11 mouse cellular contexts compared by ENCODE assay signal in the genomic region with DNA sequence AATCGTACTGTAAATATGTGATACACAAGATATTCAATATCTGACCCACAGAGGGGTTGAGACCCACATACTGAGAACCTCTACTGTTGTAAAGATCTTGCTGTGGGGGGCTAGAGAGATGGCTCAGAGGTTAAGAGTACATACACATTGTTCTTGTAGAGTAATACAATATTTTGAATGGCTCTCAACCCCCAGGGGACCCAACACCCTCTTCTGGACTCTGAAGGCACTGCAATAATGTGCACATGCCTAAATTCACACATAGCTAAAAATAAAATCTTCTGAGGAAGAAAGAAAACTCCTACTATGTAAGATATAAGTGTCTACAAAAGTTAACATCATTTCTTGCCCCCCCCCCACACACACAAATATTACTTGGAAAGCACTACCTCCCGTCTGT. TPM values are rescaled to one million over a fixed set of nuclear protein-coding genes. Genes with fewer than 3 reads are reported as not detected.
DNase-seq lines count a peak whose midpoint lies in the region; ATAC-seq and TF ChIP-seq lines count a peak whose summit lies in the region.
"Had no signal": no experiment of that assay in that cellular context is flagged by ENCODE, and none has a peak within 500 bp of the region (broad histone marks: within the 10 kb centered on the region; RNA-seq: fewer than 3 reads in every experiment).

No protein-coding gene starts in this region.

- no peak for ATAC-seq in hindbrain, embryonic 11.5 days (ENCODE audit: low FRiP score)
- ATAC-seq in midbrain, embryonic 14.5 days (ENCODE audit: low FRiP score, low TSS enrichment) = no peak
- no peak for ATAC-seq in stomach, postnatal 0 days (ENCODE audit: low FRiP score, low TSS enrichment)
- ATAC-seq: forebrain, embryonic 16.5 days had no signal

- no peak overlapping the region for H3K4me2 ChIP-seq in hindbrain, embryonic 11.5 days (replicated peaks; ENCODE audit: low read depth, low read length)
- H3K4me2 ChIP-seq in midbrain, embryonic 14.5 days (ENCODE audit: low read length) = no peak overlapping the region
- no peak overlapping the region for H3K4me2 ChIP-seq in stomach, postnatal 0 days (replicated peaks; ENCODE audit: low read depth)

- H3K4me3 ChIP-seq in hindbrain, embryonic 11.5 days (ENCODE audit: low read depth, low read length) = no peak overlapping the region
- no peak overlapping the region for H3K4me3 ChIP-seq in hindbrain, embryonic 10.5 days
- H3K4me3 ChIP-seq in midbrain, embryonic 14.5 days (replicated peaks; ENCODE audit: low read depth, low read length) = no peak overlapping the region
- H3K4me3 ChIP-seq in midbrain, embryonic 10.5 days = no peak overlapping the region
- no peak overlapping the region for H3K4me3 ChIP-seq in stomach, postnatal 0 days (ENCODE audit: low read depth, low read length)

- no peaks in the 10 kb centered on the region for H3K27me3 ChIP-seq in hindbrain, embryonic 11.5 days (ENCODE audit: control insufficient read depth, insufficient read depth, low read length)
- H3K27me3 ChIP-seq in hindbrain, embryonic 10.5 days (ENCODE audit: insufficient read depth, poor library complexity, severe bottlenecking) = no peaks in the 10 kb centered on the region
- no peaks in the 10 kb centered on the region for H3K27me3 ChIP-seq in midbrain, embryonic 14.5 days (ENCODE audit: control insufficient read depth, insufficient read depth, low read length)
- no peaks in the 10 kb centered on the region for H3K27me3 ChIP-seq in midbrain, embryonic 10.5 days (ENCODE audit: low read depth, poor library complexity, severe bottlenecking)
- no peaks in the 10 kb centered on the region for H3K27me3 ChIP-seq in stomach, postnatal 0 days (ENCODE audit: control insufficient read depth, insufficient read depth, low read length)

- H3K4me1 ChIP-seq in hindbrain, embryonic 11.5 days (replicated peaks; ENCODE audit: control insufficient read depth, insufficient read depth, low read length) = 0 out of 2 replicates have a peak, but pooled peaks cover 3% of the 10 kb centered on the region
- H3K4me1 ChIP-seq in hindbrain, embryonic 10.5 days (replicated peaks) = peaks cover 11% of the 10 kb centered on the region
- no peaks in the 10 kb centered on the region for H3K4me1 ChIP-seq in midbrain, embryonic 14.5 days (ENCODE audit: control insufficient read depth, insufficient read depth, low read length)
- peaks cover 9% of the 10 kb centered on the region for H3K4me1 ChIP-seq in midbrain, embryonic 10.5 days
- H3K4me1 ChIP-seq in stomach, postnatal 0 days (replicated peaks; ENCODE audit: control insufficient read depth, insufficient read depth) = no peaks in the 10 kb centered on the region

- DNase-seq in hindbrain, embryonic 11.5 days (ENCODE audit: low spot score) = peak; percentile 23
- DNase-seq in hindbrain, embryonic 10.5 days (ENCODE audit: low spot score) = no peak
- DNase-seq in midbrain, embryonic 14.5 days = peak; percentile 42
- DNase-seq in midbrain, embryonic 10.5 days (ENCODE audit: low spot score) = no peak
- DNase-seq in adipocyte (ENCODE audit: low spot score) = peak; percentile 30
- no peak for DNase-seq in stomach, postnatal 0 days (ENCODE audit: low spot score)
- DNase-seq in urinary bladder, postnatal 25 days (ENCODE audit: low spot score) = no peak
- DNase-seq in ovary, adult 18-20 months (ENCODE audit: low spot score) = no peak
- DNase-seq: cerebellum, adult 9-11 months; right cerebral cortex, postnatal 14 days had no signal

- no peak overlapping the region for H3K9ac ChIP-seq in hindbrain, embryonic 11.5 days (ENCODE audit: low read depth, low read length)
- H3K9ac ChIP-seq in midbrain, embryonic 14.5 days (replicated peaks; ENCODE audit: low read length) = no peak overlapping the region
- no peak overlapping the region for H3K9ac ChIP-seq in stomach, postnatal 0 days (ENCODE audit: low read length)

- 77% methylated on average over 2 of the region's 2 CpGs for WGBS in hindbrain, embryonic 11.5 days
- WGBS in hindbrain, embryonic 10.5 days = 79% methylated on average over 2 of the region's 2 CpGs
- WGBS in midbrain, embryonic 14.5 days = 80% methylated on average over 2 of the region's 2 CpGs
- 83% methylated on average over 2 of the region's 2 CpGs for WGBS in midbrain, embryonic 10.5 days
- 77% methylated on average over 2 of the region's 2 CpGs for WGBS in stomach, postnatal 0 days

- H3K27ac ChIP-seq in hindbrain, embryonic 11.5 days (ENCODE audit: low read depth, low read length) = no peak overlapping the region
- H3K27ac ChIP-seq in hindbrain, embryonic 10.5 days = no peak overlapping the region
- H3K27ac ChIP-seq in midbrain, embryonic 14.5 days (replicated peaks; ENCODE audit: low read depth, low read length) = no peak overlapping the region
- H3K27ac ChIP-seq in midbrain, embryonic 10.5 days (replicated peaks) = no peak overlapping the region
- no peak overlapping the region for H3K27ac ChIP-seq in stomach, postnatal 0 days (replicated peaks)

- no peaks in the 10 kb centered on the region for H3K36me3 ChIP-seq in hindbrain, embryonic 11.5 days (ENCODE audit: control insufficient read depth, insufficient read depth, low read length)
- no peaks in the 10 kb centered on the region for H3K36me3 ChIP-seq in hindbrain, embryonic 10.5 days
- H3K36me3 ChIP-seq in midbrain, embryonic 14.5 days (ENCODE audit: control insufficient read depth, insufficient read depth, low read length) = no peaks in the 10 kb centered on the region
- no peaks in the 10 kb centered on the region for H3K36me3 ChIP-seq in midbrain, embryonic 10.5 days
- H3K36me3 ChIP-seq in stomach, postnatal 0 days (ENCODE audit: control insufficient read depth, insufficient read depth, low read length) = no peaks in the 10 kb centered on the region

- H3K9me3 ChIP-seq in hindbrain, embryonic 11.5 days (ENCODE audit: control insufficient read depth, low read length) = no peaks in the 10 kb centered on the region
- H3K9me3 ChIP-seq in hindbrain, embryonic 10.5 days = no peaks in the 10 kb centered on the region
- H3K9me3 ChIP-seq in midbrain, embryonic 14.5 days (ENCODE audit: control insufficient read depth, low read length) = no peaks in the 10 kb centered on the region
- no peaks in the 10 kb centered on the region for H3K9me3 ChIP-seq in midbrain, embryonic 10.5 days (replicated peaks)
- no peaks in the 10 kb centered on the region for H3K9me3 ChIP-seq in stomach, postnatal 0 days (ENCODE audit: control insufficient read depth, low read length)

- TF ChIP-seq CTCF in stomach, postnatal 0 days (IDR thresholded peaks at IDR 0.05; ENCODE audit: low read depth) = peak; percentile 58

- TF ChIP-seq EP300 in stomach, postnatal 0 days (optimal IDR thresholded peaks at IDR 0.05) = no peak

RNA-seq across cellular contexts. Expression of a gene that starts 4.6 kb away (rescaled TPM):
- 14.5 and 15.1 TPM in 2 replicates for polyA plus RNA-seq in hindbrain, embryonic 11.5 days (2014; fragmentation: Nextera tagmentation; extraction: Ambion mirVana)
- 12.1 and 12.8 TPM in 2 replicates for polyA plus RNA-seq in hindbrain, embryonic 10.5 days (2016; fragmentation: Nextera tagmentation; extraction: Ambion mirVana)
- polyA plus RNA-seq in midbrain, embryonic 14.5 days (2014; fragmentation: Nextera tagmentation; extraction: Ambion mirVana) = 28.0 and 29.9 TPM in 2 replicates
- 10.9 and 17.1 TPM in 2 replicates for polyA plus RNA-seq in midbrain, embryonic 10.5 days (2016; fragmentation: Nextera tagmentation; extraction: Ambion mirVana)
- polyA plus RNA-seq in stomach, postnatal 0 days (2015; fragmentation: Nextera tagmentation; extraction: Ambion mirVana) = 5.4 and 7.2 TPM in 2 replicates

RNA-seq across cellular contexts. Expression of a gene that starts 21.9 kb away (rescaled TPM):
- 41.3 and 46.3 TPM in 2 replicates for polyA plus RNA-seq in hindbrain, embryonic 11.5 days (2014; fragmentation: Nextera tagmentation; extraction: Ambion mirVana)
- polyA plus RNA-seq in hindbrain, embryonic 10.5 days (2016; fragmentation: Nextera tagmentation; extraction: Ambion mirVana) = 36.0 and 40.6 TPM in 2 replicates
- 52.9 and 59.7 TPM in 2 replicates for polyA plus RNA-seq in midbrain, embryonic 14.5 days (2014; fragmentation: Nextera tagmentation; extraction: Ambion mirVana)
- 39.0 and 44.1 TPM in 2 replicates for polyA plus RNA-seq in midbrain, embryonic 10.5 days (2016; fragmentation: Nextera tagmentation; extraction: Ambion mirVana)
- polyA plus RNA-seq in stomach, postnatal 0 days (2015; fragmentation: Nextera tagmentation; extraction: Ambion mirVana) = 9.0 and 10.6 TPM in 2 replicates

Comparison
In these comparisons a context has a peak if more than half of its experiments do, and no peak if none do; other contexts are left out.
1. DNase-seq: peak in hindbrain, embryonic 11.5 days (single experiment), midbrain, embryonic 14.5 days (single experiment) and adipocyte (single experiment); none in hindbrain, embryonic 10.5 days (single experiment), midbrain, embryonic 10.5 days (single experiment), stomach, postnatal 0 days (single experiment), urinary bladder, postnatal 25 days (single experiment) and ovary, adult 18-20 months (single experiment).